Mouse (Mus musculus): Measurements from ENCODE around the gene Fis1. TPM values are rescaled to one million over a fixed set of nuclear protein-coding genes. Genes with fewer than 3 reads are reported as not detected.
"Not testable (repeated sequence)": the region's sequence is repeated elsewhere in the genome, so short reads cannot be mapped to it uniquely, and the experiment has no call there.

The Fis1 gene
- polyA plus RNA-seq, 1 experiment from 2014 or later: 277 TPM

DNA sequence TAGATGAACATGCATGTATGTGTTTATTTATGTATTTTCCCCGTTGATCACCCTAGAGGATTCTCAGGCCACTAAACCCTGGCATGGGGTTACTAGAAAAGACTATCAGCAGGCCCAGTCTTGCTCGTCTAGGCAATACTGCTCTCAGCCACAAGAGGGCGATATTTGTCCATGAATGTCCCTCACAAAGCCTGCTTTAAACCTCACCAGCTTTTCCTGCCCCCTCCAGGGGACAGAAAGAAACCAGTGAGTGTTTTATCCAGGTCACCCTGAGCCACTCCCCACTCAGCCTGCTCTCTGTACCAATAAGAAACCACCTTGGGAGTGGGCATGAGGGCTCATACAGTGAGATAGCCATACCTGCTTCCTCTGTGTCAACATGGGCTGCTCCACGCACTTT, 24.0 kb upstream of the Fis1 start:
- Histone ChIP-seq H3K36me3 (peaks cover 9% of the 10 kb centered on the region; the same call in 1 of the 2 replicates), H3K27me3 (ENCODE audit: low read depth, poor library complexity, severe bottlenecking) (no peaks in the 10 kb centered on the region), H3K4me1 (peaks cover 5% of the 10 kb centered on the region), H3K4me3 (no peak overlapping the region), H3K9me3 (replicated peaks) (no peaks in the 10 kb centered on the region), H3K27ac (peak overlapping the region; percentile 75)
- 25% methylated on average over 4 of the region's 4 CpGs for WGBS
- DNase-seq (ENCODE audit: low spot score): peak; percentile 92

- DNase-seq (ENCODE audit: low spot score): no peak
- WGBS: 86% methylated on average over 14 of the region's 14 CpGs
- Histone ChIP-seq H3K4me1 (peaks cover 5% of the 10 kb centered on the region), H3K4me3 (no peak overlapping the region), H3K36me3 (0 out of 2 replicates have a peak, but pooled peaks cover 2% of the 10 kb centered on the region), H3K27ac (no peak overlapping the region), H3K27me3 (ENCODE audit: low read depth, poor library complexity, severe bottlenecking) (no peaks in the 10 kb centered on the region), H3K9me3 (replicated peaks) (no peaks in the 10 kb centered on the region)
Observed at GRCm38 (mm10) chr5:136931896-136932295, 21.2 kb upstream of the Fis1 start.

GRCm38 (mm10) chr5:136932956-136933355, 20.1 kb upstream of the Fis1 start:
- DNase-seq (ENCODE audit: low spot score): no peak
- Histone ChIP-seq H3K4me3 (no peak overlapping the region), H3K27ac (no peak overlapping the region), H3K27me3 (ENCODE audit: low read depth, poor library complexity, severe bottlenecking) (no peaks in the 10 kb centered on the region), H3K9me3 (replicated peaks) (no peaks in the 10 kb centered on the region), H3K4me1 (peaks cover 5% of the 10 kb centered on the region), H3K36me3 (0 out of 2 replicates have a peak, but pooled peaks cover 2% of the 10 kb centered on the region)
- WGBS: 86% methylated on average over 5 of the region's 5 CpGs

DNA sequence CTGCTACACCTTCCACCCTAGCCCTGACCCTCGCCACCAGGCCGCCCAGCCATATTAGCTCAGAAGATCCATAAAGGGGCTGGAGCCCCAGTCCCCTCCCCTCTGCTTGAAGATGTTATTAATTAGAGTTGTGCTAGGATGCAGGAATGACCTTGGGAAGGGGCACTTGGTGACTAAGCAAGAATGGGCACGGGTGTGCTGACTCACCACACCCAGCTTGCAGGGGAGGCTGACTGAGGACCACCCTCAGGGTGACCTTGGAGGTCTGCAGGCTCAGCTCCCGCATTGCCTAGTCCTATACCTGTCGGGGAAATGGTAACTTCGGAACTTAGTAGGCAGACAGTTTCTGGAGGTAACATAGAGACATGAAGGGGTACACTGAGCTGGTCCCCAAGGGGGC, 19.1 kb upstream of the Fis1 start:
- Histone ChIP-seq H3K36me3 (0 out of 2 replicates have a peak, but pooled peaks cover 2% of the 10 kb centered on the region), H3K4me3 (no peak overlapping the region), H3K9me3 (replicated peaks) (no peaks in the 10 kb centered on the region), H3K27me3 (ENCODE audit: low read depth, poor library complexity, severe bottlenecking) (no peaks in the 10 kb centered on the region), H3K4me1 (peaks cover 5% of the 10 kb centered on the region), H3K27ac (no peak overlapping the region)
- 88% methylated on average over 6 of the region's 6 CpGs for WGBS
- no peak for DNase-seq (ENCODE audit: low spot score)

DNA sequence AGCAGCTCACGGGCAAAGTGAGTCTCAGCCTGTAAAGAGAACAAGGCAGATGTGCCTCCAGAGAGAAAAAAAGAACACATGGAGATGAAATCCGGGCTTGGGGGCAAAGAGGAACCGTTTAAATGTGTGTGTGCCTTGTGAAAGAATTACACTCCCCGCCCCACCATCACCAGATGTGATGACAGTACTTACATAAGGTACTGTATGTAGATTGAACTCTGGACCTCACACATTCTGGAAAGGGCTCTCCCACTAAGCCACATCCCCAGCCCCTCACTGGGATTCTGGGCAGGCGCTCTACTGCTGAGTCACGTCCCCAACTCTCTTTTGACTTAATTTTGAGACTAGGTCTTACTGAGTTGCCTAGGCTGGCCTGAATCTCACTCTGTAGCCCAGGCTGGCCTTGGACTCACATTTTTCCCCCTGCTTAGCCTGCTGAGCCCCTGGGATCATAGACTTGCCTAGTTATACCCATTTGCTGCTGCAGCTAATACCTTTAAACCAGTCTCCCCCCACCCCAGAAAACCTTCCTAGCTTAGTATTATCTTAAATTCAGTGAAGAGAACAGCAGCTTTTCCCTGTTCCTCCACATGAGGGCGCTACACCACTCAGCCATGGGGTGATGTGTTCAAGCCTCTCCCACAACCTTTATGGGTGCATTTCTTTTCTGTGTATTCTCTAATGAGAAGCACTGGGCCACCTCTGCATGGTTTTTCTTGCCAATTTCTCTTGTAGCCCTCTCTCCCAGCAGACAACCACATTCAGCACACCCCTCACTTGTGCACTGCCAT, 17.0 kb upstream of the Fis1 start:
- Histone ChIP-seq H3K36me3 (no peaks in the 10 kb centered on the region), H3K4me1 (no peaks in the 10 kb centered on the region)
- 68% methylated on average over 7 of the region's 7 CpGs for WGBS

GRCm38 (mm10) chr5:136936750-136937149, 16.3 kb upstream of the Fis1 start:
- Histone ChIP-seq H3K27me3 (ENCODE audit: low read depth, poor library complexity, severe bottlenecking) (no peaks in the 10 kb centered on the region), H3K4me3 (no peak overlapping the region), H3K9me3 (replicated peaks) (no peaks in the 10 kb centered on the region), H3K27ac (no peak overlapping the region), H3K36me3 (no peaks in the 10 kb centered on the region), H3K4me1 (no peaks in the 10 kb centered on the region)
- no peak for DNase-seq (ENCODE audit: low spot score)
- WGBS: 92% methylated on average over 6 of the region's 6 CpGs

More for the DNA sequence above, 17.0 kb upstream of the Fis1 start:
- DNase-seq (ENCODE audit: low spot score): no peak
- no peak overlapping the region for H3K4me3 ChIP-seq
- H3K27ac ChIP-seq: no peak overlapping the region
- H3K9me3 ChIP-seq (replicated peaks): no peaks in the 10 kb centered on the region
- H3K27me3 ChIP-seq (ENCODE audit: low read depth, poor library complexity, severe bottlenecking): no peaks in the 10 kb centered on the region

DNA sequence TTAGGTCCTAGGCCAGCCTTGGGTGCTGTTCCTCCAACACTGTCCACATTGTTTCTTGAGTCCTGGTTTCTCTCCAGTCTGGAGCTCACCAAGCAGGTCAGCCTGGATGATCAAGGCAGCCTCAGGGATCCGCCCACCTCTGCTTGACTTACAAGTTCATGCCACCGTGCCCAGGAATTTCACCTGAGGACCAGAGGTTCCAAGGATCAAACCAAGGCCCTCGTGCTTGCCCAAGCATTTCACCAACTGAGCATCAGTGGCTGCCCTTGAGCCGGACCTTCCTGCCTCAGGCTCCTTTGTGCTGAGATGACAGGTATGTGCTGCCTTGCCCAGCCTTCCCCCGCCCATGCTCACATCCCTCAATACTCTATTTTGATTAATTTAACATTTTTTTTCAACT, 15.5 kb upstream of the Fis1 start:
- Histone ChIP-seq H3K4me1 (no peaks in the 10 kb centered on the region), H3K27ac (no peak overlapping the region), H3K27me3 (ENCODE audit: low read depth, poor library complexity, severe bottlenecking) (no peaks in the 10 kb centered on the region), H3K4me3 (no peak overlapping the region), H3K9me3 (replicated peaks) (no peaks in the 10 kb centered on the region), H3K36me3 (no peaks in the 10 kb centered on the region)
- no peak for DNase-seq (ENCODE audit: low spot score)
- 92% methylated on average over 5 of the region's 5 CpGs for WGBS

DNA sequence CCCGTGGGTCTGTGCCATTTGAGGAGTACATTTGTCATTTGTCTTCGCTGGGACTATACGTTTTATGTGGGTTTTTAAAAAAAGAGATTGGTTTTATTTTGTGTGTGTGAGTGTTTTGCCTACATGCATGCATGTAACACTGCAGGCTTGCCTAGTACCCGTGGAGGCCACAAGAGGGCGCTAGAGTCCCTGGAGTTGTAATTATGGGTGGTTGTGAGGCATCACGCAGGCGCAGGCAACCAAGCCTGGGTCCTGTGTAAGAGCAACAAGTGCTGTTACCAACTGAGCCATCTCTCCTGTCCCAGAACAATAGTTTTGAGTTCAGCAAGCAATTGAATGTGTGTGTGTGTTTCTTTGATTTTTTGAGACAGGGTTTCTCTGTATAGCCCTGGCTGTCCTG, 13.8 kb upstream of the Fis1 start:
- Histone ChIP-seq H3K4me1 (no peaks in the 10 kb centered on the region), H3K27ac (no peak overlapping the region), H3K4me3 (no peak overlapping the region), H3K9me3 (replicated peaks) (no peaks in the 10 kb centered on the region), H3K27me3 (ENCODE audit: low read depth, poor library complexity, severe bottlenecking) (no peaks in the 10 kb centered on the region), H3K36me3 (no peaks in the 10 kb centered on the region)
- DNase-seq (ENCODE audit: low spot score): no peak
- WGBS: 71% methylated on average over 7 of the region's 7 CpGs

DNA sequence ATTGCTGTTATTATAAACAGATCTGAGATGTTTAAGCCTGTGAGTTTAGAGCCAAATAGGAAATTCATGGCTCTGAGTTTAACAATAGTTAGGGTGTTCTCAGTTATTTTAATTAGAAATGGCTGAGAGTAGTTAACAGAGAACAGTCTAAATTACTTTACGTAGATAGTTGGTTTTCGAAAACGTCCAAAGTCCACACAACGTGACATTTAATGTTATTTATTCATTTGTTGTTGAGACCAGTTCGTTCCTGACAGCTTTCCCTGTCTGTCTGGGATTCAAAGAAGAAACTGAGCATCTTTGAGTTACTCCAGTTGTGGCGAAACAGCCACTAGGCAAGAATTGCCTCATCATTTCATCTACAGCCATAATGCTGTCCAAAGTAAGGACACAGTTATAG, 13.0 kb upstream of the Fis1 start:
- H3K9me3 ChIP-seq (replicated peaks); DNase-seq (ENCODE audit: low spot score); H3K27ac ChIP-seq; H3K4me1 ChIP-seq; H3K4me3 ChIP-seq; H3K27me3 ChIP-seq (ENCODE audit: low read depth, poor library complexity, severe bottlenecking); H3K36me3 ChIP-seq: not testable (repeated sequence)
- 89% methylated on average over 6 of the region's 6 CpGs for WGBS

DNA sequence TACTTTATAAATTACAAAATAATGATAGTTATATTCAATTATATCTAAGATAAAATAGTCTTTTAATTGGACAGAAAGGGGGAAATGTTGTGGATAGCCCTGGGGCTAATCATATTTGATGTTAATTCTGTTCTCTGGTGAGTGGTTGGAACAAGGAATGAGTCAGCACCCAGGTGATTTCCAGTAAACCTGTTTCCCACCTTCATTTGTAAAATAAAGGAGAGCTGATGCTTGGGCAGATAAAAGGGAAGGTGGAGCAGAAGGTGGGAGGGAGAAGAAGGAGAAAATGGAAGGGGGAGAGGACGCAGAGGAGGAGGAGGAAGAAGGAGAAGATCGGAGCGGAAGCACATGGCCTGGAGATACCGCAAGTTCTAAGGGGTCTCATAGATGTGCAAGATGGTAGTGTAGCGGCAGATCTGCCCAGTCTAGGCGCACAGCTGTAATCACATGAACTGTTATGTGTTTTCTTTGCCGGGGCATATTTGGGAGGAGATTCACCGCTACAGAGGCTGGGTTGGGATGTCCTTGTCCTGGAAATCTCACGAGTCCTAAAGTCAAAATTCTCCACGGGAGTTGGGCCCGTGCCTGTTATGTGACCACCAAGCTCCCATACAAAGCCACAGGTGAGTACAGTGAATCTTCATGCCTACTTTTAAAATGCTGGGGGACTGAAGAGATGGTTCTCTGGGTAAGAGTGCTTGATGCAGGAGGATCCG, 12.1 kb upstream of the Fis1 start:
- DNase-seq (ENCODE audit: low spot score): no peak
- WGBS: 90% methylated on average over 12 of the region's 12 CpGs
- no peak overlapping the region for H3K27ac ChIP-seq
- no peaks in the 10 kb centered on the region for H3K4me1 ChIP-seq
- H3K4me3 ChIP-seq: no peak overlapping the region
- H3K36me3 ChIP-seq: no peaks in the 10 kb centered on the region
- no peaks in the 10 kb centered on the region for H3K9me3 ChIP-seq (replicated peaks)
- H3K27me3 ChIP-seq (ENCODE audit: low read depth, poor library complexity, severe bottlenecking): no peaks in the 10 kb centered on the region

- H3K36me3 ChIP-seq: no peaks in the 10 kb centered on the region
- no peak for DNase-seq (ENCODE audit: low spot score)
- H3K27me3 ChIP-seq (ENCODE audit: low read depth, poor library complexity, severe bottlenecking): no peaks in the 10 kb centered on the region
- no peaks in the 10 kb centered on the region for H3K9me3 ChIP-seq (replicated peaks)
- no peak overlapping the region for H3K4me3 ChIP-seq
- WGBS: 83% methylated on average over 3 of the region's 3 CpGs
- no peaks in the 10 kb centered on the region for H3K4me1 ChIP-seq
- H3K27ac ChIP-seq: no peak overlapping the region
Observed at GRCm38 (mm10) chr5:136942781-136943180, 10.3 kb upstream of the Fis1 start.

DNA sequence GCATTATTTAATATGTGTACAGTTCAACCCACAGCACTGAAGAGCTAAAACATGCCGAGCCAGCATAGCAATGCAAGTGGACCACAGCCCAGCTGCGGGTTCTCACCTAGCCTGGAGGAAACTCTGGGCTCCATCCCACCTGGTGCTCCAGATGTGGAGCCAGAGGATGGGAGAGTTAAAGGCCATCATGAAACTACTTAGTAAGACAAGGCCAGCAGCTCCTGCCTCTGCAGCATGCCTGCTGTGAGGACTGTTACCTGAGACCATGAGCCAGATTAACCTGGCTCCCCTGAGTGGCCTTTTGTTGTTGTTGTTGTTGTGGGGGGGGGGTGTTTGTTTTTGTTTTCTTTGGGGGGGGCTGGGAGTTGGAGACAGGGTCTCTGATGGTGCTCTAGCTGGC, 9.7 kb upstream of the Fis1 start:
- 76% methylated on average over 2 of the region's 2 CpGs for WGBS
- Histone ChIP-seq H3K36me3 (no peaks in the 10 kb centered on the region), H3K4me3 (no peak overlapping the region), H3K27ac (no peak overlapping the region), H3K4me1 (no peaks in the 10 kb centered on the region), H3K27me3 (ENCODE audit: low read depth, poor library complexity, severe bottlenecking) (no peaks in the 10 kb centered on the region), H3K9me3 (replicated peaks) (no peaks in the 10 kb centered on the region)
- no peak for DNase-seq (ENCODE audit: low spot score)

- DNase-seq (ENCODE audit: low spot score): no peak
- WGBS: 84% methylated on average over 12 of the region's 12 CpGs
- Histone ChIP-seq H3K4me3 (no peak overlapping the region), H3K4me1 (no peaks in the 10 kb centered on the region), H3K9me3 (replicated peaks) (no peaks in the 10 kb centered on the region), H3K36me3 (no peaks in the 10 kb centered on the region), H3K27ac (no peak overlapping the region), H3K27me3 (ENCODE audit: low read depth, poor library complexity, severe bottlenecking) (no peaks in the 10 kb centered on the region)
Observed at GRCm38 (mm10) chr5:136945084-136945483, 8.0 kb upstream of the Fis1 start.

All from limb, embryonic 10.5 days (tissue).